Mouse (Mus musculus) lung, adult 2 months (tissue): ENCODE measurements around the gene Cdk5. TPM values are rescaled to one million over a fixed set of nuclear protein-coding genes. Genes with fewer than 3 reads are reported as not detected.
"Not testable (repeated sequence)": the region's sequence is repeated elsewhere in the genome, so short reads cannot be mapped to it uniquely, and the experiment has no call there.

Source experiments
- DNase-seq: peaks from one replicate; pipeline ENCODE4 v3.0.0; 2022
- H3K4me1 ChIP-seq: fragments of 200-500 bp; 2 replicates; pipeline ENCODE4 v1.6.1; 2011; ENCODE audit warnings: low read length; ENCODE audit not compliant: control insufficient read depth, insufficient read depth
- H3K4me3 ChIP-seq: fragments of 200-500 bp; replicated peaks from 2 replicates; pipeline ENCODE3; 2011; ENCODE audit warnings: low read depth, mild to moderate bottlenecking, control low read depth, low read length; ENCODE audit errors: extremely low read depth
- CTCF ChIP-seq: fragments of 200-500 bp; IDR thresholded peaks from 2 replicates; pipeline ENCODE4 v1.5.1; 2011; ENCODE audit warnings: mild to moderate bottlenecking, low read length, control low read depth; ENCODE audit not compliant: insufficient read depth
- POLR2A ChIP-seq: fragments of 200-500 bp; IDR thresholded peaks from 2 replicates; pipeline ENCODE4 v1.6.1; 2011; ENCODE audit warnings: low read depth, mild to moderate bottlenecking, control low read depth, low read length, borderline replicate concordance; ENCODE audit errors: extremely low read depth
- WGBS: fragments of 180-500 bp; shearing (Covaris S2); methylation state at CpG from one replicate; pipeline ENCODE4 v1.1.7; 2018; 5-methylcytosine and 5-hydroxymethylcytosine counted together
- polyA plus RNA-seq: library from polyadenylated mRNA; depleted of rRNA; stranded (reverse); fragments of >200 nt; gene quantifications from 2 replicates; pipeline ENCODE4 v1.2.3, GENCODE M21; 2012

Cdk5 gene
- polyA plus RNA-seq, 1 experiment, result 71.4 TPM

DNA sequence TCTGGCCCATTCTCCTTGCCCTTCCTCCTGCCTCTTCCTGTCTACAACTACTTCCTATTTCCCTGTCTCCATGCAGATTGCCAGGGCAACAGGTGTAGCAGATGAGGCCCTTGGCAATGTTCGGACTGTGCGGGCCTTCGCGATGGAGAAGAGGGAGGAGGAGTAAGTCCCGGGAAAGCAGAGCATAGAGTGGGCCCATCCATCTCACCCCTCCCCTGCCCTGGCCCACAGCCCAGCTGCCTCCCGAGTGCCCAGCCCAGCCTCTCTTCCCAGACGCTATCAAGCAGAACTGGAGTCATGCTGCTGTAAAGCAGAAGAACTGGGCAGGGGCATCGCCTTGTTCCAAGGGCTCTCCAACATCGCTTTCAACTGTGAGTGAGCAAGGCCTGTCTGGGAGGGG, 21.4 kb downstream of the Cdk5 start:
- Histone ChIP-seq H3K4me3 (no peak overlapping the region), H3K4me1 (no peaks in the 10 kb centered on the region)
- WGBS, result 68% methylated on average over 9 of the region's 9 CpGs
- no peak for DNase-seq
- TF ChIP-seq CTCF, result no peak
- TF ChIP-seq POLR2A, result no peak

DNA sequence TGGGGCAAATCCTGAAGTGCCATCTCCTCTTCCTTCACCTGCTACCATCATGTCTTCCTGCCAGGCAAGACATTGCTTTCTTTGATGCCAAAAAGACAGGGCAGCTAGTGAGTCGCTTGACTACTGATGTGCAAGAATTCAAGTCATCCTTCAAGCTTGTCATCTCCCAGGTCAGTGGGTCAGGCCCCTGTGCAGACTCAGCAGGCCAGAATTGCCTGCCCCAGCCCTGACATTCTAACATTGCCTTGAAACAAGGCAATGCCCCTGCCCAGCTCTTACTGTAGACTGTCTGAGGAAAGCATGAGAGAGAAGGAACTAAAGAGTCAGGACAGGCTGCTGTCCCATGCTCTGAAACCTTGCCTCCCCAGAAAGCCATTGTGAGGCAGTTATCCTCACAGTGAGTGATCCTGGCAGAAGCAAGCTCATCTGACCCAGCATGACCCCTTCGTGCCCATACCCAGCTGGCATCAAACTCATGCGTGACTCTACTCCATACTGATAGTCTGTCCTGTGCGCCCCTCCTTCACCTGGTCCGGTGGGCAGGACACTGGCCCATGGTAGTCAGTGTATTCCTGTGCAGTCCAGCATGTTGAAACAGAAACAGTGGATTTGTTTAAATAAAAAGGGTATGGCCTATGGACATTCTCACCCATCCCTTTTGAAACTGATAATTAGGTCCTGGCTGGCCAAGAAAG, 22.3 kb downstream of the Cdk5 start:
- no peak for TF ChIP-seq POLR2A
- TF ChIP-seq CTCF, result no peak
- DNase-seq, result no peak
- H3K4me1 ChIP-seq, result no peaks in the 10 kb centered on the region
- no peak overlapping the region for H3K4me3 ChIP-seq
- WGBS, result 89% methylated on average over 5 of the region's 5 CpGs

DNA sequence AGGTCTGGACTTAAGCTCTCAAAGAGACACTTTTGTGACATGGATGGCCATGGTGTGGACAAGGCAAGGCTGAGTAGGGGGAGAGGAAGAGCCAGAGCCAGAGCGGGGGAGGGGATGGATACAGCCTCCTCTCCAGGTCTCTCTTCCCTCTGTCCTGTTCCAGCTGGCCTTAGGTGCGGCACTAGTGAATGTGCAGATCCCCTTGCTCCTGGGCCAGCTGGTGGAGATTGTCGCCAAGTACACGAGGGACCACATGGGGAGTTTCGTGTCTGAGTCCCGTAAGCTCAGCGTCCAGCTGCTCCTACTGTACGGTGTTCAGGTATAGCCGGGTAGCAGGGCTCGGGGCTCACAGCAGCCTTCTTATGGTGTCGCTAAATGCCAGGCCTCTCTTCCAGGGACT, 23.0 kb downstream of the Cdk5 start:
- no peaks in the 10 kb centered on the region for H3K4me1 ChIP-seq
- no peak for DNase-seq
- H3K4me3 ChIP-seq, result no peak overlapping the region
- TF ChIP-seq CTCF (no peak), POLR2A (no peak)
- 92% methylated on average over 11 of the region's 11 CpGs for WGBS

DNA sequence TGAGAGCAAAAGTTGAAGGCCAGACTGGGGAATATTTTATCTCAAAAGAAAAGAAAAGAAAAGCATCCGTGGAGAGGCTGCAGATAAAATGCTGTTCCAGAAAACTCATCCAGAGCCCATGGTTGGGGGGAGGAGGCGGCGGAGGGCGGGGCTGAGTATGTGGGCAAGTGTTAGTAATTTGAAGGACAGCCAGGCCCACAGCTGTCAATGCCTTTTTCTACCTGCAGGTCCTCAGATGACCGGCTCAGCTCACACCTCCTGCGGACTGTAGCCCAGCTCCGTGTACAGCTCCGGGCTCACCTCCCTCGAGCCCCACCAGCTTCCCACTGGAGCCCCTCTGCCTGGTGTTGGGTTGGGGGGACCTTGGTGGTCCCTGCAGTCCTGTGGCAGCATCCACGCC, 23.6 kb downstream of the Cdk5 start:
- H3K4me1 ChIP-seq, result peaks cover 2% of the 10 kb centered on the region; the same call in 1 of the 2 replicates
- no peak for TF ChIP-seq POLR2A
- no peak for TF ChIP-seq CTCF
- no peak for DNase-seq
- WGBS, result 87% methylated on average over 10 of the region's 10 CpGs
- H3K4me3 ChIP-seq, result no peak overlapping the region

DNA sequence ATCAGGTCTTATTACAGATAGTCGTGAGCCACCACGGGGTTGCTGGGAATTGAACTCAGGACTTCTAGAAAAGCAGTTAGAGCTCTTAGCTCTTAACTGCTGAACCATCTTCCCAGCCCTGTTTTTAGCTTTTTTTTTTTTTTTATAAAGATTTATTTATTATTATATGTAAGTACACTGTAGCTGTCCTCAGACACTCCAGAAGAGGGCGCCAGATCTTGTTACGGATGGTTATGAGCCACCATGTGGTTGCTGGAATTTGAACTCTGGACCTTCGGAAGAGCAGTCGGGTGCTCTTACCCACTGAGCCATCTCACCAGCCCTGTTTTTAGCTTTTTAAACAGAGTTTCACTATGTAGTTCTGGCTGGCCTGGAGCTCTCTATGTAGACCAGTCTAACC, 27.1 kb downstream of the Cdk5 start:
- not testable (repeated sequence) for H3K4me1 ChIP-seq, DNase-seq, H3K4me3 ChIP-seq
- WGBS, result 90% methylated on average over 6 of the region's 6 CpGs

DNA sequence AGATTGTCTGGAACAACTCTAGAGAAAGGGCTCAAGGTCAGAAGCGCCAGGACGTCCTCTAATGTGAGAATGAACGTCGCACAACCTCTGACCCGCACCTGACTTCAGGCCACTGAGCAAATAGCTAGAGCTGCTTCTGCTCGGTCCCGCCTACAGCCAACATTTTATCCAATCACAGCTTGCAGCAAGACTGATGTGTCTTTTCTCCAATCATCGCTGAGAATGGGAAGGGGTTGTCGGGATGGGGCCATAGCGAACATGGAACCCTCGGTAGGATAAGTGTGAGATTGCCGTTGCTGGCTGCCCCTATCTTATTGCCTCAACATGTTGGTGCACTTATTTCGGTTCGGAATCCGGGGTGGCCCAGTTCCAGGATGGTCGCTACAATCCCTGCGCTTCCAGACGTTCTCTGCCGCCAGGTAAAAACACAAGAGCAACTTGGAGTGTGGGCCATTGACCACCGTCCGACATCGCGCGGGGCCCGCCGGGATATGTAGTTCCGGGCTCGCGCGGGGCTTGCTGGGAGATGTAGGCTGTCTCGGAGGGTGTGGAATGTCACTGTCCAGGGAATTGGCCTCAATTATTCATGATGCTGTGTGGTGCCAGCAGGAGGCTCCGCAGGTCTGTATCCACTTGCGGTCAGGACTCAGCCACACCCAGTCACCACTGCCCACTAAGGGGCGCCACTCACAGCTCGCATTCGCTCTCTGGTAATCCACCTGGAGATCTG, 29.0 kb downstream of the Cdk5 start:
- peak; percentile 97 for DNase-seq
- 1% methylated on average over 36 of the region's 36 CpGs for WGBS

DNA sequence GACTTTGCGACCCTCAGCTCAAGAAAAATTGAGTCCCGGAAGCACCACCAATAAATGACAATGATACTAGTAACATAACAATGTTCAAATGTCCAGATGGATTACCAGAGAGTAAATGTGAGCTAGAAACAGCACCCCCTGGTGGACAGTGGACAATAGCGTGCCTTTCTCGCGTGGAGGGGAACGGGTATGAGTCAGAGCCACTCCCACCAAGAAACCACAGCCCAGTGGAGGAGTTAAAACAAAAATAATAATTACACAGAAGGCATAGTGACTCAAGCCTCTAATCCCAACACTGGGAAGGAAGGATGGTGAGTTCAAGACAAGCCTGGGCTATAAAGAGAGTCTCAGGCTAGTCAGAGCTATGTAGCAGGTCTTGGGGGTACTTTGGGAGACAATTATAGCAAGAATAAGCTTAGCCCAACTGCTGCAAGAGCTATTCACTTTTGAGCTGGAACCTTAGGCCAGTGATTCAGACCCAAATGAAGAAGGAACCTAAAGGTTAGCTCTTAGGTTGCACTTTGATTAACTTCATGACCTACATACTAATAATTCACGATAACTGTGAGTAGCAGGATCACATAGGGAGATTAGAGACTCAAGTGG, 29.8 kb downstream of the Cdk5 start, which contains the start of gene Abcb8:
Gene Abcb8 (plus strand): TSS at position 272 of the 606 bp plus-strand sequence.
- Histone ChIP-seq H3K4me3 (peak within 1 kb of the TSS; percentile 80), H3K4me1 (peaks cover 8% of the 10 kb centered on the region)
- DNase-seq, result peak; percentile 77
- WGBS, result 18% methylated on average over 7 of the region's 7 CpGs
- TF ChIP-seq CTCF (peak; percentile 83), POLR2A (no peak)

More for the DNA sequence above, 29.0 kb downstream of the Cdk5 start:
- TF ChIP-seq CTCF (peak; percentile 60), POLR2A (peak; percentile 68; the same call in 1 of the 2 replicates)
- peaks cover 8% of the 10 kb centered on the region for H3K4me1 ChIP-seq
- peak overlapping the region; percentile 80 for H3K4me3 ChIP-seq

DNA sequence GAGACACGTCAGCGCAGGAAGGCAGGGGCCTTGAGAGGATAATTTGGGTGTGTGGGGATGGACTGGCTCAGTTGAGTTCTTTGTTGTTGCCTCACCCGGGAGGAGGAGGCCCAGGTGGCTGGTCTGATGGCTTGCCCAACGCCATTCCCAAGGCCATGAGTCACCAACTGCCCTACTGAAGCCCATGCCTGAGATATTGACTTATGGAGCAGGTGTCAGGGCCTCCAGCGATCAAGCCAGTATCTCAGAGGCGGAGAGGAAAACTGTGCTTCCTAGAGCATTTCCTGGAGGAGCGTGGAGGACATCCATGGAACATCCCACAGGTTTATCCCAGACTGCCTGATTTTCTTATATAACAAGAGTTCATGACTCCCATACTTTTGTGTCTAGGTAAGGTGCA, 30.6 kb downstream of the Cdk5 start:
- DNase-seq, result no peak
- H3K4me3 ChIP-seq, result no peak overlapping the region
- no peak for TF ChIP-seq CTCF
- no peak for TF ChIP-seq POLR2A
- peaks cover 13% of the 10 kb centered on the region for H3K4me1 ChIP-seq
- WGBS, result 65% methylated on average over 7 of the region's 7 CpGs

DNA sequence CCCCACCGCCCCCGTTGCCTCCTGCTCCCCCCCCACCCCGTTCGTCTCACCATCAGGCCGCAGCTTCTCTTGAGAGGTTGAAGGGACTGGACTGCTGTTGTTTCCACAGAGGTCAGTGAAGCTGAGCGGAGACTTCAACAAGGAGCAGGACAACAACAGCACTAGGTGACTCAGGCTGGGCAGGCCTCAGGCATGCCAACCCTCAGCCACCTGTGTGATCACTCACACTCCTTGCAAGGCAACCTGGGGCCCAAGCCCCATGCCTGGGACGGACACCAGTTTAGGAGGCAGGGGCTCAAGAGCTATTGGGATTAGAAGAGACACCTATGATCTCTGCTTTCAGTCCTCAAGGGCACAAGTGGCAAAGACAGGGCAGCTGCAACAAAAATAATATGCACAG, 31.5 kb downstream of the Cdk5 start, which contains the start of gene Atg9b:
Gene Atg9b (minus strand): TSS at position 280 of the 400 bp plus-strand sequence.
- 89% methylated on average over 7 of the region's 7 CpGs for WGBS
- no peak for TF ChIP-seq CTCF
- TF ChIP-seq POLR2A, result no peak
- H3K4me1 ChIP-seq, result peaks cover 16% of the 10 kb centered on the region

More for the DNA sequence above, 31.5 kb downstream of the Cdk5 start, which contains the start of gene Atg9b:
- no peak for DNase-seq
- H3K4me3 ChIP-seq, result no peak within 1 kb of the TSS
